Mouse (Mus musculus): ENCODE data around the gene Zkscan4.

The Zkscan4 gene

GRCm38 (mm10) chr13:21506221-21506649 is 27.5 kb downstream of the Zkscan4 start:
- in situ Hi-C loops (cut with MboI, MseI), result loop anchor here in 1 of 2 experiments (25.0 kb wide), 1 partner anchor 1856 kb away; the partner anchor contains the start of gene Zfp322a

- in situ Hi-C loops (cut with MboI, MseI), result loop anchor here in 1 of 2 experiments (25.0 kb wide), 1 partner anchor 532 kb away; no protein-coding TSS in a partner anchor
These were observed 51.4 kb downstream of the Zkscan4 start for GRCm38 (mm10) chr13:21530136-21530535.

GRCm38 (mm10) chr13:21530781-21531201 is 52.1 kb downstream of the Zkscan4 start, which contains the start of gene Zkscan8:
Gene Zkscan8 (minus strand): TSS chr13:21531120.
- in situ Hi-C loops (cut with MboI, MseI), result loop anchor here in 1 of 2 experiments (25.0 kb wide), 1 partner anchor 532 kb away; no protein-coding TSS in a partner anchor

All from T-helper 17 cell (primary cell).